Mouse (Mus musculus): Measurements from ENCODE around the gene Limch1. TPM values are rescaled to one million over a fixed set of nuclear protein-coding genes. Genes with fewer than 3 reads are reported as not detected.
A peak's percentile ranks its signal among the peaks of the same experiment; 100 is the strongest.

Gene Limch1
- total and polyA plus RNA-seq, 2 experiments from 2014 or later = 62.8 to 133 TPM

- Histone ChIP-seq H3K9ac (no peak overlapping the region), H3K4me1 (ENCODE audit: insufficient read depth) (peaks cover 16% of the 10 kb centered on the region), H3K9me3 (ENCODE audit: low read length) (no peaks in the 10 kb centered on the region), H3K4me3 (ENCODE audit: low read depth, low read length) (no peak overlapping the region), H3K4me2 (ENCODE audit: low read depth) (no peak overlapping the region), H3K36me3 (ENCODE audit: insufficient read depth) (no peaks in the 10 kb centered on the region), H3K27ac (ENCODE audit: low read depth, low read length) (no peak overlapping the region), H3K27me3 (ENCODE audit: insufficient read depth, low read length) (no peaks in the 10 kb centered on the region)
- 96% methylated on average over 4 of the region's 4 CpGs for WGBS
- ATAC-seq (no peak), DNase-seq (no peak)
- no peak for TF ChIP-seq CTCF (IDR thresholded peaks at IDR 0.05; ENCODE audit: low read depth)
These were observed 123.9 kb downstream of the Limch1 start for GRCm38 (mm10) chr5:66869545-66869944.

DNA sequence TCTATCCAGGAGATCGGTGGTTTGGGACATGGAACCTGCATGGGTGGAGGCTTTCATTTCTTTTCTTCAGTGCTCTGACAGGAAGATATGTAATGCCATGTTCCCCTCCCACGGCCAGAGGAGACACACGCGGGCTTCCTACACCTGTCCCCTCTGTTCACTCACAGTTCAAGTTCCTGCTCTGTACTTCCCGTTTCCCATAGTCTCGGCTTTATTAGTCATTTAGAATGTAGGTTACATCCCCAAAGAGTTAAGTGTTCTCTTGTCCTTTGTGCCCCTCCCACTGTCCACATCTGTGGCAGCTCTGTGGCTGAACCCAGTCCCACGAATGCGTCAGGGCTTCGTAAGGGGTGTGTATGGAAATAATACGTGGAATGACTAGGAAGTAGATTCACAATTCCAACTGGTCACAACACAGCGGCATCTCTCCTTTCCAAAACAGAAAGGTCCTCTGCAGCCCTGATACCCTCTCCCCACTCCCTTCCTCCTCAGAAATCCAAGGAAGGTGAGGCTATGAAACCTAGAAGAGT is 126.0 kb downstream of the Limch1 start:
- ATAC-seq (no peak), DNase-seq (no peak)
- H3K27me3 ChIP-seq (ENCODE audit: insufficient read depth, low read length) = no peaks in the 10 kb centered on the region
- H3K4me3 ChIP-seq (ENCODE audit: low read depth, low read length) = no peak overlapping the region
- WGBS = 92% methylated on average over 11 of the region's 11 CpGs
- TF ChIP-seq CTCF (IDR thresholded peaks at IDR 0.05; ENCODE audit: low read depth) = no peak
- H3K4me2 ChIP-seq (ENCODE audit: low read depth) = no peak overlapping the region
- no peak overlapping the region for H3K9ac ChIP-seq
- no peak overlapping the region for H3K27ac ChIP-seq (ENCODE audit: low read depth, low read length)
- no peaks in the 10 kb centered on the region for H3K36me3 ChIP-seq (ENCODE audit: insufficient read depth)
- H3K9me3 ChIP-seq (ENCODE audit: low read length) = no peaks in the 10 kb centered on the region
- no peaks in the 10 kb centered on the region for H3K4me1 ChIP-seq (ENCODE audit: insufficient read depth)

DNA sequence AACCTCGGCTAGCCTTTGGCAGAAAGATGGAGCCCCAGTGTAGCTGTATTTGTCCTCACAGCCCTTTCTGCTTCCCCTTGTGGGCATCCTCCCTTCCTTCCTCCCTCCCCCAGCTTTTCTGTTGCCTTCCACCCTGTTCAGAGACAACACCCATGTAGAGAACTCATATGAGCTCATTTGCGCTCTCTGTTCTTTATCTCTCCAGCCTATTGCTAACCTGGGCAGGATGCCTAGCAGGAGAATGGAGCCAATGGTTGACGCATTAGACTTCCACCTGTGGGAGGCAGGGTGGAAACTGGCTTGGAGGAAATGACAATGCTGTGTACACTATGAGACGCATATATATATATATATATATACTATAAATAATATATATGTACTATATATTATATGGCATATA is 126.4 kb downstream of the Limch1 start:
- H3K27me3 ChIP-seq (ENCODE audit: insufficient read depth, low read length) = no peaks in the 10 kb centered on the region
- DNase-seq = no peak
- no peak for TF ChIP-seq CTCF (IDR thresholded peaks at IDR 0.05; ENCODE audit: low read depth)
- no peak overlapping the region for H3K9ac ChIP-seq
- no peak overlapping the region for H3K27ac ChIP-seq (ENCODE audit: low read depth, low read length)
- ATAC-seq = no peak
- H3K4me1 ChIP-seq (ENCODE audit: insufficient read depth) = no peaks in the 10 kb centered on the region
- H3K4me2 ChIP-seq (ENCODE audit: low read depth) = no peak overlapping the region
- H3K9me3 ChIP-seq (ENCODE audit: low read length) = no peaks in the 10 kb centered on the region
- no peaks in the 10 kb centered on the region for H3K36me3 ChIP-seq (ENCODE audit: insufficient read depth)
- no peak overlapping the region for H3K4me3 ChIP-seq (ENCODE audit: low read depth, low read length)
- 80% methylated on average over 4 of the region's 4 CpGs for WGBS

GRCm38 (mm10) chr5:66872681-66873080 is 127.1 kb downstream of the Limch1 start:
- peak; percentile 56 for ATAC-seq
- 60% methylated on average over 6 of the region's 6 CpGs for WGBS

DNA sequence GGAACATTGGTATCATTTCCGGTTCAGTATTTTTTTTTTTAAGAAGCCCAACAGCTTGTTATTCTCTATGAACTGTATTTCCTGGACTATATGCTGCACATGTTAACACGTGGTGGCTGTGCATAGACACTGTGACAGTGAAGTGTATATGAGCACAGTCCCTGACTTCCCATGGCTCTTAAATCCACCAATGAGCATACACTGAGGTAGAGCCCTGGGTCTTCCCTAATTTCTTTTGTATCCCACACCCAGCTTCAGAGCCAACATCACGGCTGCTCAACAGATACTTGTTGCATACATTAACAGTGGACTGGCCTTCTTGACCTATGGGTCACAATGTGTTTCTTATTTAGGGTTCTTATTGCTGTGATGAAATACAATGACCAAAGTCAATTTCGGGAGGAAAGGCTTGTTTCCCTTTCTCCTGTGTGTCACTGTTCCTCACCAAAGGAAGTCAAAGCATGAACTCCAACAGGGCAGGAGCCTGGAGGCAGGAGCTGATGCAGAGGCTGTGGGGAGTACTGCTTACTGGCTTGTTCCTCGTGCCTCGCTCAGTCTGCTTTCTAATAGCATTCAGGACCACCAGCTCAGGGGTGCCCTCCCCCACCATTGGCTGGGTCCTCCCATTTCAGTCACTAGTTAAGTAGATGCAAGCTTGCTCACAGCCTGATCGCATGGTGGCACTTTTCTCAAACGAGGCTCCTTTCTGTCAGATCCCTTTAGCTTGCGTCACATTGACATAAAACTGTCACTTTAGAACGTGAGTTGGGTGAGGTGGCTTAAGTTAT is 130.6 kb downstream of the Limch1 start:
- no peak overlapping the region for H3K9ac ChIP-seq
- H3K27ac ChIP-seq (ENCODE audit: low read depth, low read length) = no peak overlapping the region
- no peaks in the 10 kb centered on the region for H3K4me1 ChIP-seq (ENCODE audit: insufficient read depth)
- TF ChIP-seq CTCF (IDR thresholded peaks at IDR 0.05; ENCODE audit: low read depth) = no peak
- WGBS = 50% methylated on average over 10 of the region's 10 CpGs
- H3K4me3 ChIP-seq (ENCODE audit: low read depth, low read length) = no peak overlapping the region
- no peak for DNase-seq
- no peaks in the 10 kb centered on the region for H3K36me3 ChIP-seq (ENCODE audit: insufficient read depth)
- H3K27me3 ChIP-seq (ENCODE audit: insufficient read depth, low read length) = no peaks in the 10 kb centered on the region
- no peak overlapping the region for H3K4me2 ChIP-seq (ENCODE audit: low read depth)
- H3K9me3 ChIP-seq (ENCODE audit: low read length) = no peaks in the 10 kb centered on the region
- peak; percentile 42 for ATAC-seq

More at GRCm38 (mm10) chr5:66872681-66873080, 127.1 kb downstream of the Limch1 start:
- no peak for DNase-seq
- Histone ChIP-seq H3K27me3 (ENCODE audit: insufficient read depth, low read length) (no peaks in the 10 kb centered on the region), H3K27ac (ENCODE audit: low read depth, low read length) (no peak overlapping the region), H3K4me3 (ENCODE audit: low read depth, low read length) (no peak overlapping the region), H3K4me2 (ENCODE audit: low read depth) (no peak overlapping the region), H3K4me1 (ENCODE audit: insufficient read depth) (no peaks in the 10 kb centered on the region), H3K36me3 (ENCODE audit: insufficient read depth) (no peaks in the 10 kb centered on the region), H3K9me3 (ENCODE audit: low read length) (no peaks in the 10 kb centered on the region), H3K9ac (no peak overlapping the region)
- no peak for TF ChIP-seq CTCF (IDR thresholded peaks at IDR 0.05; ENCODE audit: low read depth)

DNA sequence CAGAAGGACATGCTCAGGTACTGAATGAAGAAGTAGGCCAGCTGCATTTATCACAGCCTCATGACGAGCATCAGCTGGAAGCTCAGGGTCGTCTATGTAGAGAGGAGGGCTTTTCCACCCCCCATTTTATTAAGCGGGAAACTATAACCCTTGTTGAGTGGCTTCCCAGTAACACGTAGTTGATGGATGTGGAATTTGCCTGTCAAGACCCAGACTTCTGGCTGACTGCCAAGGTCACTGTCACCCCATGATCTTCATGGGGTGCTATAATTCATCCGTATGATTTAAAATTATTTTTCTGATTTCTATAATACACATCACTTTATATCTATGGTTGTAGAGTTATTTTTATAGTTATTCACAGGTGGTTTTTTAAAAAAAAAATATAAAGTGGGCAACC is 131.4 kb downstream of the Limch1 start:
- ATAC-seq = no peak
- no peak for TF ChIP-seq CTCF (IDR thresholded peaks at IDR 0.05; ENCODE audit: low read depth)

DNA sequence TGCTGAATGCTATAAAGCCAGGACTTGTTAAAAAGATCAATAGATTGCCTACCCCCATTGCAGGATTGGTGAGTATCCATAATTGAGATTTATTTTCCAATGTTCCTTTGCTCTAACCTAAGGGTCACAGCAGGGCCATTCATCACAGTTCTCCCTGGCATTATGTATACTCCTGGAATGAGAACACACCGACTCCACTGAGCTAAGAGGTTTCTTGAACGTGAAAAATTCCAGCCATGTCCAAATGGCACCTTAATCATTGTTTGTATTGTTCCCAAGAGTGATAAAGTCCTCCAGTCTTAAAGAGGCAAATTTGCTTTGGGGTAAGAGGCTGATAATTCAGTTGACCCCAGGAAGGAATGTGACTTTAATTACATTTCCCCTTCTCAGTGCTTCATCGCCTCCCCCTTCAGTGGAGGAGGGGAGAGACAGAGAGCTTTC is 136.3 kb downstream of the Limch1 start:
- 0 out of 2 replicates have a peak, but pooled peaks cover 3% of the 10 kb centered on the region for H3K9me3 ChIP-seq (ENCODE audit: low read length)
- H3K27ac ChIP-seq (ENCODE audit: low read depth, low read length) = no peak overlapping the region
- no peak overlapping the region for H3K9ac ChIP-seq
- TF ChIP-seq CTCF (IDR thresholded peaks at IDR 0.05; ENCODE audit: low read depth) = no peak
- 64% methylated on average over 3 of the region's 3 CpGs for WGBS
- no peaks in the 10 kb centered on the region for H3K27me3 ChIP-seq (ENCODE audit: insufficient read depth, low read length)
- no peak overlapping the region for H3K4me3 ChIP-seq (ENCODE audit: low read depth, low read length)
- no peaks in the 10 kb centered on the region for H3K36me3 ChIP-seq (ENCODE audit: insufficient read depth)
- DNase-seq = no peak
- no peak for ATAC-seq
- no peaks in the 10 kb centered on the region for H3K4me1 ChIP-seq (ENCODE audit: insufficient read depth)
- no peak overlapping the region for H3K4me2 ChIP-seq (ENCODE audit: low read depth)

More for the DNA sequence above, 131.4 kb downstream of the Limch1 start:
- no peaks in the 10 kb centered on the region for H3K36me3 ChIP-seq (ENCODE audit: insufficient read depth)
- no peak for DNase-seq
- H3K9ac ChIP-seq = no peak overlapping the region
- no peak overlapping the region for H3K27ac ChIP-seq (ENCODE audit: low read depth, low read length)
- no peaks in the 10 kb centered on the region for H3K9me3 ChIP-seq (ENCODE audit: low read length)
- no peaks in the 10 kb centered on the region for H3K4me1 ChIP-seq (ENCODE audit: insufficient read depth)
- no peak overlapping the region for H3K4me3 ChIP-seq (ENCODE audit: low read depth, low read length)
- H3K4me2 ChIP-seq (ENCODE audit: low read depth) = no peak overlapping the region
- 75% methylated on average over 5 of the region's 5 CpGs for WGBS
- no peaks in the 10 kb centered on the region for H3K27me3 ChIP-seq (ENCODE audit: insufficient read depth, low read length)
